Mouse (Mus musculus): ENCODE results near the gene Map9.
"Not testable (repeated sequence)": the region's sequence is repeated elsewhere in the genome, so short reads cannot be mapped to it uniquely, and the experiment has no call there.

The Map9 gene

GRCm38 (mm10) chr3:82412397-82412796, 54.6 kb downstream of the Map9 start:
- no peak for DNase-seq (ENCODE audit: low read depth, low spot score)

DNA sequence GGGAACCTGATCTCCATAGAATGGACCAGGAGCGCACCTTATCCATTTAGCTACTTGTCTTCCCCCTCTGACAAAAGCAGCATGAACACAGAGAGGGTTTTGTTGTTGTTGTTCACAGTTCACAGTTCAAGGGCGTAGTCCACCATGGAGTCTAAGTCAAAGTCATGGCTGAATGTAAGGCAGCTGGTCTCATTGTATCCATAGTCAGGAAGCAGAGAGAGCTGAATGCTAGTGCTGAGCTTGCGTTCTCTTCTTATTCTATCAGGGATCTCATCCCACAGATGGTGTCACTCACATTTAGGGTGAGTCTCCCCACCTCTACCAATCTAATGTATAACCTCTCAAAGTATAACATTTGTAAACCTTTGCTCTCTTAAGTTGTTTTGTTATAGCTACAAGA, 60.1 kb downstream of the Map9 start:
- no peak for DNase-seq (ENCODE audit: low read depth, low spot score)

- no peak for DNase-seq (ENCODE audit: low read depth, low spot score)
Measured at GRCm38 (mm10) chr3:82435351-82435750, 77.5 kb downstream of the Map9 start.

- DNase-seq (ENCODE audit: low read depth, low spot score): no peak
Measured at GRCm38 (mm10) chr3:82440976-82441375, 83.1 kb downstream of the Map9 start.

DNA sequence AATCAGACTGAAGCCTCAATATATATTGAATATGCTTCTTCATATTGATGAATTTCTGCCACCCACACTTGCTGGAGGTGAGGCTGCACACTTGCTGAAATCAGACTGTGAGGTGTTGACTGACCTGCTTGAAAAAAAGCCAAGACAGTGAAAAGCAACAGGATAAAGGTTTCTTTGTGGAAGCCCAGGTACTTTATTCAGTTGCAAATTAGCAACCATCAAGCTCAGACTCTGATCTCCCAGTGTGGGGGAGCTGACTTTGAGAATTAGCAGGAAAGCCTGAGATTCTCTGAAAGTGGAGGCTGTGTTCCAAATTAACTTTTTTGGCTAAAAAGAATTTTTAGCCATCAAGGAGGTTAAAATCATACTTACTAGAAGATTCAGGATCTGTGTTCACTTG, 83.8 kb downstream of the Map9 start:
- DNase-seq (ENCODE audit: low read depth, low spot score): not testable (repeated sequence)

All from skeletal muscle tissue, adult 2 months (tissue).